Mouse (Mus musculus) CH12.LX (cell line): Measurements from ENCODE around the gene Cux1.

ENCODE experiments used
- CTCF ChIP-seq, 2 experiments: IDR thresholded peaks in 1 of 2; conservative IDR thresholded peaks in 1 of 2; 2 replicates each; pipeline ENCODE4 v1.5.1; 2011 to 2012; ENCODE audit warnings: low read depth in 2 of 2, low read length in 2 of 2, improper control_type of control experiment in 1 of 2, inconsistent platforms in 1 of 2, mild to moderate bottlenecking in 1 of 2, moderate library complexity in 1 of 2
- E2F4 ChIP-seq: IDR thresholded peaks from 2 replicates; pipeline ENCODE4 v1.6.1; 2011; ENCODE audit warnings: low read depth, low read length, improper control_type of control experiment; ENCODE audit not compliant: insufficient replicate concordance
- EP300 ChIP-seq: IDR thresholded peaks from 2 replicates; pipeline ENCODE4 v1.6.1; 2011; ENCODE audit warnings: low read length, improper control_type of control experiment
- GABPA ChIP-seq: IDR thresholded peaks from 2 replicates; pipeline ENCODE4 v1.6.1; 2012; ENCODE audit warnings: low read depth, low read length, improper control_type of control experiment, inconsistent platforms; ENCODE audit not compliant: insufficient replicate concordance
- HCFC1 ChIP-seq: IDR thresholded peaks from 2 replicates; pipeline ENCODE4 v1.6.1; 2012; ENCODE audit warnings: low read depth, mild to moderate bottlenecking, inconsistent platforms, low read length, improper control_type of control experiment
- MAZ ChIP-seq: IDR thresholded peaks from 2 replicates; pipeline ENCODE4 v1.6.1; 2012; ENCODE audit warnings: low read depth, mild to moderate bottlenecking, inconsistent platforms, low read length, improper control_type of control experiment, moderate library complexity
- MXI1 ChIP-seq: IDR thresholded peaks from 2 replicates; pipeline ENCODE4 v1.6.1; 2011; ENCODE audit warnings: mild to moderate bottlenecking, low read depth, low read length, improper control_type of control experiment
- POLR2A ChIP-seq: IDR thresholded peaks from 2 replicates; pipeline ENCODE4 v1.6.1; 2011; ENCODE audit warnings: low read depth, mild to moderate bottlenecking, improper control_type of control experiment, low read length
- POLR2AphosphoS2 ChIP-seq: IDR thresholded peaks from 2 replicates; pipeline ENCODE4 v1.6.1; 2011; ENCODE audit warnings: low read depth, low read length, improper control_type of control experiment
- SIN3A ChIP-seq: IDR thresholded peaks from 2 replicates; pipeline ENCODE4 v1.6.1; 2012; ENCODE audit warnings: low read length, improper control_type of control experiment, inconsistent platforms
- UBTF ChIP-seq: IDR thresholded peaks from 2 replicates; pipeline ENCODE4 v1.6.1; 2012; ENCODE audit warnings: low read depth, mild to moderate bottlenecking, inconsistent platforms, low read length, improper control_type of control experiment, moderate library complexity
- USF1 ChIP-seq: IDR thresholded peaks from 2 replicates; pipeline ENCODE4 v1.6.1; 2014; ENCODE audit warnings: low read depth, mild to moderate bottlenecking, inconsistent platforms, low read length, improper control_type of control experiment
- ZC3H11A ChIP-seq: IDR thresholded peaks from 2 replicates; pipeline ENCODE4 v1.6.1; 2012; ENCODE audit warnings: low read depth, mild to moderate bottlenecking, inconsistent platforms, low read length, improper control_type of control experiment
- ZMIZ1 ChIP-seq: IDR thresholded peaks from 2 replicates; pipeline ENCODE4 v1.6.1; 2012; ENCODE audit warnings: low read depth, mild to moderate bottlenecking, inconsistent platforms, low read length, improper control_type of control experiment

DNA sequence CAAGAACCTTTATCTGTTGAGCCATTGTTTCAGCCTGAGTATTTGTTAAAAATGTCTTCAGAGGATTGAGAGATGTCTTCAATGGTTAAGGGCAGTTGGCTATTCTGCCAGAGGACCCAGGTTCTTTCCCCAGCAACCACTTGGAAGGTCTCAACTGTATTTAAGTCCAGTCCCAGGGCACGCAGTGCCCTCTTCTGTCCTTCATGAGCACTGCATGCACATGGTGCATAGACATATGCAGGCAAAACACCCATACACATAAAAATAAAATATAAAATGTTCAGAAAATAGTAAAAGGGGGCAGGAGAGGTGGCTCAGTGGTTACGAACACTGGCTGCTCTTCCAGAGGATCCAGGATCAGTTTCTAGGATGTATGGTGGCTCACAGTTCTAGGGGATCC is 239.6 kb downstream of the Cux1 start:
- TF ChIP-seq UBTF, result no peak
- peak in 1 of 2 experiments; percentile 51; a peak in 2 of 4 replicates for TF ChIP-seq CTCF (conservative IDR thresholded peaks at IDR 0.05 in 1 of 2, IDR thresholded peaks at IDR 0.05 in 1 of 2; ENCODE audit: low read depth in 2 of 2, low read length in 2 of 2)
- TF ChIP-seq EP300, result no peak
- TF ChIP-seq USF1, result no peak
- TF ChIP-seq GABPA, result no peak
- TF ChIP-seq MAZ, result no peak
- TF ChIP-seq POLR2A, result no peak
- no peak for TF ChIP-seq ZMIZ1
- no peak for TF ChIP-seq E2F4
- TF ChIP-seq MXI1, result no peak
- no peak for TF ChIP-seq ZC3H11A
- no peak for TF ChIP-seq POLR2AphosphoS2
- no peak for TF ChIP-seq SIN3A
- TF ChIP-seq HCFC1, result no peak
